Mouse (Mus musculus): Measurements from ENCODE around the gene Nfix. TPM values are rescaled to one million over a fixed set of nuclear protein-coding genes. Genes with fewer than 3 reads are reported as not detected.
A peak's percentile ranks its signal among the peaks of the same experiment; 100 is the strongest.

The Nfix gene
- total and polyA plus RNA-seq, 2 experiments from 2014 or later, result 53.7 to 62.5 TPM

GRCm38 (mm10) chr8:84698288-84698687, 101.9 kb downstream of the Nfix start:
- Histone ChIP-seq H3K4me2 (ENCODE audit: low read depth, low read length, poor library complexity, severe bottlenecking) (no peak overlapping the region), H3K4me1 (ENCODE audit: insufficient read depth, low read length) (no peaks in the 10 kb centered on the region), H3K36me3 (ENCODE audit: insufficient read depth, low read length) (peaks cover 40% of the 10 kb centered on the region), H3K27me3 (ENCODE audit: insufficient read depth, low read length) (peaks cover 17% of the 10 kb centered on the region), H3K9ac (replicated peaks; ENCODE audit: low read length, poor library complexity, severe bottlenecking) (no peak overlapping the region), H3K4me3 (ENCODE audit: low read depth, low read length) (no peak overlapping the region), H3K27ac (ENCODE audit: low read depth, low read length) (no peak overlapping the region), H3K9me3 (ENCODE audit: low read length) (no peaks in the 10 kb centered on the region)
- ATAC-seq (ENCODE audit: low FRiP score), result no peak
- 98% methylated on average over 5 of the region's 5 CpGs for WGBS
- no peak for DNase-seq (ENCODE audit: low spot score)
- TF ChIP-seq CTCF (IDR thresholded peaks at IDR 0.05), result no peak

GRCm38 (mm10) chr8:84697166-84698130, 102.7 kb downstream of the Nfix start:
- no peak overlapping the region for H3K9ac ChIP-seq (replicated peaks; ENCODE audit: low read length, poor library complexity, severe bottlenecking)
- peaks cover 42% of the 10 kb centered on the region for H3K36me3 ChIP-seq (ENCODE audit: insufficient read depth, low read length)
- 84% methylated on average over 14 of the region's 14 CpGs for WGBS
- H3K9me3 ChIP-seq (ENCODE audit: low read length), result no peaks in the 10 kb centered on the region
- H3K27me3 ChIP-seq (ENCODE audit: insufficient read depth, low read length), result peaks cover 9% of the 10 kb centered on the region; the same call in 1 of the 2 replicates
- TF ChIP-seq CTCF (IDR thresholded peaks at IDR 0.05), result peak; percentile 73
- no peak overlapping the region for H3K4me3 ChIP-seq (ENCODE audit: low read depth, low read length)
- H3K4me1 ChIP-seq (ENCODE audit: insufficient read depth, low read length), result no peaks in the 10 kb centered on the region
- ATAC-seq (ENCODE audit: low FRiP score) (no peak), DNase-seq (ENCODE audit: low spot score) (peak; percentile 79)
- no peak overlapping the region for H3K4me2 ChIP-seq (ENCODE audit: low read depth, low read length, poor library complexity, severe bottlenecking)
- H3K27ac ChIP-seq (ENCODE audit: low read depth, low read length), result no peak overlapping the region

- H3K9ac ChIP-seq (replicated peaks; ENCODE audit: low read length, poor library complexity, severe bottlenecking), result no peak overlapping the region
- H3K27me3 ChIP-seq (ENCODE audit: insufficient read depth, low read length), result no peaks in the 10 kb centered on the region
- no peaks in the 10 kb centered on the region for H3K9me3 ChIP-seq (ENCODE audit: low read length)
- peaks cover 4% of the 10 kb centered on the region; the same call in 1 of the 2 replicates for H3K4me1 ChIP-seq (ENCODE audit: insufficient read depth, low read length)
- no peak overlapping the region for H3K27ac ChIP-seq (ENCODE audit: low read depth, low read length)
- no peak overlapping the region for H3K4me3 ChIP-seq (ENCODE audit: low read depth, low read length)
- H3K36me3 ChIP-seq (ENCODE audit: insufficient read depth, low read length), result peaks cover 42% of the 10 kb centered on the region
- DNase-seq (ENCODE audit: low spot score) (no peak), ATAC-seq (ENCODE audit: low FRiP score) (no peak)
- no peak overlapping the region for H3K4me2 ChIP-seq (ENCODE audit: low read depth, low read length, poor library complexity, severe bottlenecking)
- TF ChIP-seq CTCF (IDR thresholded peaks at IDR 0.05), result no peak
- 95% methylated on average over 6 of the region's 6 CpGs for WGBS
These were observed 105.0 kb downstream of the Nfix start for GRCm38 (mm10) chr8:84695140-84695539.

GRCm38 (mm10) chr8:84693332-84693731, 106.8 kb downstream of the Nfix start:
- H3K27me3 ChIP-seq (ENCODE audit: insufficient read depth, low read length), result no peaks in the 10 kb centered on the region
- peaks cover 27% of the 10 kb centered on the region for H3K36me3 ChIP-seq (ENCODE audit: insufficient read depth, low read length)
- no peak overlapping the region for H3K9ac ChIP-seq (replicated peaks; ENCODE audit: low read length, poor library complexity, severe bottlenecking)
- H3K27ac ChIP-seq (ENCODE audit: low read depth, low read length), result no peak overlapping the region
- H3K4me3 ChIP-seq (ENCODE audit: low read depth, low read length), result no peak overlapping the region
- no peak for TF ChIP-seq CTCF (IDR thresholded peaks at IDR 0.05)
- WGBS, result 73% methylated on average over 4 of the region's 4 CpGs
- H3K4me2 ChIP-seq (ENCODE audit: low read depth, low read length, poor library complexity, severe bottlenecking), result no peak overlapping the region
- peaks cover 11% of the 10 kb centered on the region; the same call in 1 of the 2 replicates for H3K4me1 ChIP-seq (ENCODE audit: insufficient read depth, low read length)
- DNase-seq (ENCODE audit: low spot score) (no peak), ATAC-seq (ENCODE audit: low FRiP score) (no peak)
- no peaks in the 10 kb centered on the region for H3K9me3 ChIP-seq (ENCODE audit: low read length)

GRCm38 (mm10) chr8:84689091-84689915, 110.8 kb downstream of the Nfix start:
- Histone ChIP-seq H3K9ac (replicated peaks; ENCODE audit: low read length, poor library complexity, severe bottlenecking) (peak overlapping the region; percentile 44), H3K4me2 (ENCODE audit: low read depth, low read length, poor library complexity, severe bottlenecking) (peak overlapping the region; percentile 69), H3K27me3 (ENCODE audit: insufficient read depth, low read length) (no peaks in the 10 kb centered on the region), H3K9me3 (ENCODE audit: low read length) (no peaks in the 10 kb centered on the region), H3K4me1 (ENCODE audit: insufficient read depth, low read length) (peaks cover 20% of the 10 kb centered on the region), H3K27ac (ENCODE audit: low read depth, low read length) (peak overlapping the region; percentile 40; the same call in 1 of the 2 replicates), H3K4me3 (ENCODE audit: low read depth, low read length) (peak overlapping the region; percentile 59), H3K36me3 (ENCODE audit: insufficient read depth, low read length) (peaks cover 6% of the 10 kb centered on the region; the same call in 1 of the 2 replicates)
- TF ChIP-seq CTCF (IDR thresholded peaks at IDR 0.05), result peak; percentile 26; the same call in 1 of the 2 replicates
- peak; percentile 89 for ATAC-seq (ENCODE audit: low FRiP score)
- WGBS, result under 1% methylated on average over 47 of the region's 47 CpGs
- peak; percentile 94 for DNase-seq (ENCODE audit: low spot score)
